Mouse (Mus musculus): Measurements from ENCODE around the gene Slc5a10. TPM values are rescaled to one million over a fixed set of nuclear protein-coding genes. Genes with fewer than 3 reads are reported as not detected.

Slc5a10 gene
- 0.08 and 0.10 TPM in 2 replicates for total RNA-seq (2014; rRNA removed)
- 0.09 and 0.16 TPM in 2 replicates for polyA plus RNA-seq (2015; fragmentation: Nextera tagmentation; extraction: Ambion mirVana)

DNA sequence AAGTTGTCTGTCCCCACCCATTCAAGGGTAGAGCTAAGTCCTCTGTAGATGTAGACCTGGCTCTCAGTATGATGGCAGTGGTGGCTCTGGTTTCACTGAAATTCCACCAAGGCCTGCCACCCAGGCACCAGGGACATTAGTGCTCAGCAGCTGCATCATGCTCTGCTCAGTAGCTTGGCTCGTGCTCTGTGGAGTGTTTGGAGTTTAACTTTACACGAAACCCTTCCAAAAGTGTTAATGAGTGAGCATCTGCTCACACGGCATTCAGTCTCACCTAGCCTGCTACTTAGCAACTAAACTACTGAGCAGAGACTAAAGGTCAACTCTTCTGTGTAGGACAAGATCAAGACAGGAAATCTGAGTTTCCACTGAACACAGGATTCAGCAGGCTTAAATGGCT lies at the start of gene Slc5a10:
Gene Slc5a10, minus strand, starts transcription at position 191 of the 400 bp plus-strand sequence.
- H3K4me2 ChIP-seq (ENCODE audit: low read depth), result no peak within 1 kb of the TSS
- TF ChIP-seq CTCF (IDR thresholded peaks at IDR 0.05; ENCODE audit: low read depth), result no peak
- H3K4me1 ChIP-seq (ENCODE audit: insufficient read depth), result no peaks in the 10 kb centered on the region
- 81% methylated on average over 3 of the region's 3 CpGs for WGBS
- no peak within 1 kb of the TSS for H3K27ac ChIP-seq (ENCODE audit: low read depth, low read length)
- no peaks in the 10 kb centered on the region for H3K27me3 ChIP-seq (ENCODE audit: insufficient read depth, low read length)
- H3K4me3 ChIP-seq (ENCODE audit: low read depth, low read length), result no peak within 1 kb of the TSS
- no peak within 1 kb of the TSS for H3K9ac ChIP-seq
- ATAC-seq, result no peak
- no peaks in the 10 kb centered on the region for H3K36me3 ChIP-seq (ENCODE audit: insufficient read depth)
- no peaks in the 10 kb centered on the region for H3K9me3 ChIP-seq (ENCODE audit: low read length)
- DNase-seq, result no peak

DNA sequence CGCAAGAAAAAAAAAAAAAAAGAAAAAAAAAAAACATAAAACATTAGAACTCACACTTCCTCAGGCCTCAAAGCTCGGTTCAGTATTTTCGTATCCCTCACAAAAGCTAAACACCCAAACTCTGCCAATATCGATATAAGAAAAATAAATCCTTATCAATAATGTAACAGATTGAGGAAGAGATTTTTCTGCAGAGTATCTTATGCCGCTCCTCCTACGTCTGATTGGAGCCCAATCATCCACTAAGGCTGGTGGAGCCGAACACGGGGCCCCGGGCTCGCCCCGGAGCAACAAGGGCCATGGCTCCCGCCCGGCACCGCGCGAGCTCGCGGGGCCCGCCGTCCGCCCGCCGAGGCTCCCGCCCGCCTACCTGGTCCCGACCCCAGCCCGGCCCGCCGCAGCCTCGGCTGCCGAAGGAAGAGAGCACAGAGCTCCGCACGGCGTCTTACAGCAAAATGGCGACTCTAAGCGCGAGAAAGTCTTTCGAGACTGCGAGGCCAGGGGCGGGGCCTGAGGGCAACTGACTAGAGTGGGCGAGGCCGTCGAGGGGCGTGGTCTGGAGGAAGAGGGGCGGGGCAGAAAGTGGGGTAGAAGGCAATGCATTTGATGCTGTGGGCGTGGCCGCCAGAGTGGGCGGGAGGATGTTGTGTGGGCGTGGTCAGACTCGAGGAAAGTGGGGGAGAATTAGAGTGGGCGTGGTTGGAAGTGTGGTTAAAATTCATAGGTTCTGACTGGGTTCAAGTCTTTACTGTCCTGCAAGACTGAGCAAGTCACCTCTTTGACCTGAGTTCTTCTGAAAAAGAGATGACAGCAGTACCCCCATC lies 41.2 kb upstream of the Slc5a10 start, which contains the start of gene Prpsap2:
Gene Prpsap2, minus strand, starts transcription at position 505 of the 824 bp plus-strand sequence.
- WGBS, result under 1% methylated on average over 50 of the region's 51 CpGs
- peak; percentile 97 for ATAC-seq
- no peaks in the 10 kb centered on the region for H3K27me3 ChIP-seq (ENCODE audit: insufficient read depth, low read length)

DNA sequence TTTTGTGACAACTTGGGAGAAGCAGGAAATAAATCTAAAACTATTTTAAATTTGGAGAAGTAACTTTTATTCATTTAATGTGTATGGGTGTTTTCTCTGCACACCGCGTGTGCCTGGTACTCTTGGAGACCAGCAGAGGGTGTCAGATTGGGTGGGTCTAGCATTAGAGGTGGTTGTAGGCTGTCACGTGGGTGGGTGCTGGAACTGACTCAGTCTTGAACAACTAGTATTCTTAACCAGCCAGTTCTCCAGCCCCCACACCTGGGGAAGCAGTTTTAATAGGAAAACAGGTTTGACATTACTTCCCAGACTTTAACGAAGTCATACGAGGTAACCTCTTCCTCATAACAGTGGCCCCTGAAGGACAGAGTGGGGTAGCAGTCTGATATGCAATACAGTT lies 39.9 kb upstream of the Slc5a10 start:
- WGBS, result 69% methylated on average over 5 of the region's 5 CpGs
- peaks cover 2% of the 10 kb centered on the region; the same call in 1 of the 2 replicates for H3K36me3 ChIP-seq (ENCODE audit: insufficient read depth)
- TF ChIP-seq CTCF (IDR thresholded peaks at IDR 0.05; ENCODE audit: low read depth), result no peak
- peak overlapping the region; percentile 62 for H3K4me3 ChIP-seq (ENCODE audit: low read depth, low read length)
- no peaks in the 10 kb centered on the region for H3K4me1 ChIP-seq (ENCODE audit: insufficient read depth)
- H3K27me3 ChIP-seq (ENCODE audit: insufficient read depth, low read length), result no peaks in the 10 kb centered on the region
- H3K9me3 ChIP-seq (ENCODE audit: low read length), result no peaks in the 10 kb centered on the region
- no peak for DNase-seq
- H3K9ac ChIP-seq, result no peak overlapping the region
- H3K27ac ChIP-seq (ENCODE audit: low read depth, low read length), result no peak overlapping the region
- no peak for ATAC-seq
- peak overlapping the region; percentile 48 for H3K4me2 ChIP-seq (ENCODE audit: low read depth)

More for the DNA sequence above, 41.2 kb upstream of the Slc5a10 start, which contains the start of gene Prpsap2:
- Histone ChIP-seq H3K27ac (ENCODE audit: low read depth, low read length) (peak within 1 kb of the TSS; percentile 92), H3K4me1 (ENCODE audit: insufficient read depth) (no peaks in the 10 kb centered on the region), H3K9me3 (ENCODE audit: low read length) (no peaks in the 10 kb centered on the region), H3K9ac (peak within 1 kb of the TSS; percentile 72), H3K4me2 (ENCODE audit: low read depth) (peak within 1 kb of the TSS; percentile 48), H3K4me3 (ENCODE audit: low read depth, low read length) (peak within 1 kb of the TSS; percentile 62), H3K36me3 (ENCODE audit: insufficient read depth) (no peaks in the 10 kb centered on the region)
- no peak for TF ChIP-seq CTCF (IDR thresholded peaks at IDR 0.05; ENCODE audit: low read depth)
- DNase-seq, result peak; percentile 97

DNA sequence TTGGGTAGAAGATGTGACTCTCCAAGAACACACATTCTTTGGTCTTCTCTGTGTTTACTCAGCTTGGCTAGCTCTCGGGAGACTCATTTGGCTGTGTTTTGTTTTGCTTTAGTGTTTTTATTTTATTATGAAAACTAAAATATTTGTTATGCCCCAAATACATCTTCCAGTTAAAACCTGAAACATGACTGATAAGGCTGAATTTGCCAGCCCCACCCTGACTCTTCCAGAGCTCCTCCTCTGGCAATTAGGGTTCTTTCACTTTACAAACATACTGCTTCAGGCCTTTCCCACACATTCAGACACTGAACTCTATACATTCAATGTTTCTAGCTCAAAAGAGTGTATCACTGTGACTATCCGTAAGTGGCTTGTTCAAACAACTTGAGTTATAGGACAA lies 36.5 kb upstream of the Slc5a10 start:
- Histone ChIP-seq H3K36me3 (ENCODE audit: insufficient read depth) (peaks cover 21% of the 10 kb centered on the region), H3K9ac (no peak overlapping the region), H3K27me3 (ENCODE audit: insufficient read depth, low read length) (no peaks in the 10 kb centered on the region), H3K27ac (ENCODE audit: low read depth, low read length) (no peak overlapping the region), H3K4me2 (ENCODE audit: low read depth) (no peak overlapping the region), H3K4me3 (ENCODE audit: low read depth, low read length) (no peak overlapping the region), H3K9me3 (ENCODE audit: low read length) (no peaks in the 10 kb centered on the region), H3K4me1 (ENCODE audit: insufficient read depth) (no peaks in the 10 kb centered on the region)
- WGBS, result 86% methylated on average over 2 of the region's 2 CpGs
- DNase-seq (no peak), ATAC-seq (no peak)
- TF ChIP-seq CTCF (IDR thresholded peaks at IDR 0.05; ENCODE audit: low read depth), result no peak

DNA sequence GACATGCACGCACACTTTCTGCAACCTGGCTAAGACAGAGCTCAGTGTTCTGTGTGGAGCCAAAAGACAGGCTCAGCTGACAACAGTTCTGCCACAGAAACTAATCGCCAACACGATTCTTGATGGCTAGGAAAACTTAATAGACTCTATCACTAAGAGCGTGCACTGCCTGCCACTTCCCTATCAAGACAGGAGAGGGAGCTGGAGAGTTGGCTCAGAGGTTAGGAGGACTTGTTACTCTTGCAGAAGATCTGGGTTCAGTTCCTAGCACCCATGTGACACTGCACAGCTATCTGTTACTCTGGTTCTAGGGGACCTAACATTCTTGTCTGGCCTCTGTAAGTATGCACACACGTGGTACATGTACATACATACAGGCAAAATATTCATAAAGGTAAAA lies 31.0 kb upstream of the Slc5a10 start:
- Histone ChIP-seq H3K27me3 (ENCODE audit: insufficient read depth, low read length) (no peaks in the 10 kb centered on the region), H3K4me1 (ENCODE audit: insufficient read depth) (no peaks in the 10 kb centered on the region), H3K4me3 (ENCODE audit: low read depth, low read length) (no peak overlapping the region), H3K36me3 (ENCODE audit: insufficient read depth) (peaks cover 32% of the 10 kb centered on the region), H3K9ac (no peak overlapping the region), H3K9me3 (ENCODE audit: low read length) (no peaks in the 10 kb centered on the region), H3K4me2 (ENCODE audit: low read depth) (no peak overlapping the region), H3K27ac (ENCODE audit: low read depth, low read length) (no peak overlapping the region)
- no peak for DNase-seq
- 79% methylated on average over 5 of the region's 5 CpGs for WGBS
- no peak for ATAC-seq
- TF ChIP-seq CTCF (IDR thresholded peaks at IDR 0.05; ENCODE audit: low read depth), result peak; percentile 40

DNA sequence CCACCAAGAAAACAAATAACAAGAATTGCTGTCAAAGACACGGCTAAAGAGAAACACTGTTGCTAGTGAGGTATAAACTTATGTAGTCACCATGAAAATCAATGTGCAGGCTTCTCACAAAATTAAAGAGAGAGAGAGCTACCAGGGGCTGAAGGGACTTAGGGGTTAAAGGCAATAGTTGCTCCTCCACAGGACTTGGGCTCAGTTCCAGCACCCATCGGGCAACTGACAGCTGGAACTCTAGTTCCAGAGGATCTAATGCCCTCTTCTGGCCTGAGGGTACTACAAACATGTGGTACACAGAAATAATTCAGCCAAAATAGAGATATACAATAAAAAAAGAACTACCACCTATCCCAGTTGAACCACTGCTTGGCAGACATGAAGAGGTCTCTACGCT lies 26.5 kb upstream of the Slc5a10 start:
- H3K4me1 ChIP-seq (ENCODE audit: insufficient read depth), result no peaks in the 10 kb centered on the region
- no peak for ATAC-seq
- no peak overlapping the region for H3K9ac ChIP-seq
- TF ChIP-seq CTCF (IDR thresholded peaks at IDR 0.05; ENCODE audit: low read depth), result no peak
- no peak overlapping the region for H3K4me2 ChIP-seq (ENCODE audit: low read depth)
- no peak overlapping the region for H3K4me3 ChIP-seq (ENCODE audit: low read depth, low read length)
- WGBS, result 65% methylated on average over 3 of the region's 3 CpGs
- no peak overlapping the region for H3K27ac ChIP-seq (ENCODE audit: low read depth, low read length)
- H3K9me3 ChIP-seq (ENCODE audit: low read length), result no peaks in the 10 kb centered on the region
- H3K36me3 ChIP-seq (ENCODE audit: insufficient read depth), result peaks cover 28% of the 10 kb centered on the region
- no peak for DNase-seq
- H3K27me3 ChIP-seq (ENCODE audit: insufficient read depth, low read length), result no peaks in the 10 kb centered on the region

DNA sequence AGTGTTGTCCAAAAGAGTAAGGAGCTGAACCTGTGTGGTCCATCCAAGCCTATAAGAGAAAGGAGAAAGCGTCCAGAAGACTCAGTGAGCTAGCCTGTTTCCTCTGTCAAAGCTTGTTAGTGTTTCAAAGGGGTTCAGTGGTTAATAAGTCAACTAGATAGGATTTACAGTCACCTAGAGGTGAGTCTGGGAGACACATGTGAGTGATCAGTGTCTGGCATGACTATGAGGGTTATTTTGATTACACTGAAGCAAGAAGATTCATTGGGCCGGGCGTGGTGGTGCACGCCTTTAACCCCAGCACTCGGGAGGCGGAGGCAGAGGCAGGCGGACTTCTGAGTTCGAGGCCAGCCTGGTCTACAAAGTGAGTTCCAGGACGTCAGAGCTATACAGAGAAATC lies 25.2 kb upstream of the Slc5a10 start:
- H3K9ac ChIP-seq, result no peak overlapping the region
- H3K36me3 ChIP-seq (ENCODE audit: insufficient read depth), result peaks cover 27% of the 10 kb centered on the region
- H3K27me3 ChIP-seq (ENCODE audit: insufficient read depth, low read length), result no peaks in the 10 kb centered on the region
- H3K4me3 ChIP-seq (ENCODE audit: low read depth, low read length), result no peak overlapping the region
- H3K4me1 ChIP-seq (ENCODE audit: insufficient read depth), result no peaks in the 10 kb centered on the region
- DNase-seq (no peak), ATAC-seq (no peak)
- H3K9me3 ChIP-seq (ENCODE audit: low read length), result no peaks in the 10 kb centered on the region
- WGBS, result 97% methylated on average over 9 of the region's 9 CpGs
- H3K4me2 ChIP-seq (ENCODE audit: low read depth), result no peak overlapping the region
- TF ChIP-seq CTCF (IDR thresholded peaks at IDR 0.05; ENCODE audit: low read depth), result no peak
- H3K27ac ChIP-seq (ENCODE audit: low read depth, low read length), result no peak overlapping the region
